20 mouse cellular contexts compared by ENCODE assay signal in the genomic region with DNA sequence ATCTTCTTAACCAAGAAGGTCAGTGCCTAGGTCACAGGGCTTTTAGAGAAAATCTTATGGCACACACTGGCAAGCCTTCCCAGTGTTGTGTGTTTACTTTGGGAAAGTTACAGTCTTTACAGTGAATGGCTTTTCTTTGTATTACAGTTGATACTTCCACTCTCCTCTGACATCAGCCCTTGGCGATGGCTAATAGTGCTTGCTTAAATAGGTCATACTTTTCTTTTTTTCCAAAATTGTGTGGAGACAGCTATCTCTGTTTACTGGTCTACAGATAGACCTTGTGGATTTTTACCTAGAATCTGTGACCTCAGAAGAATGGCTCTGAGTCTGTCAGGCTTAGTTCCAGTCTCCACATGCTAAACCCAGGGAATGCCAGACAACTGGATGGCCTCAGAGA.
"Had no signal": no experiment of that assay in that cellular context is flagged by ENCODE, and none has a peak within 500 bp of the region (broad histone marks: within the 10 kb centered on the region; RNA-seq: fewer than 3 reads in every experiment).

No protein-coding gene starts in this region.

- H3K27ac ChIP-seq: kidney, embryonic 15.5 days; limb, embryonic 10.5 days; limb, embryonic 13.5 days; liver, embryonic 13.5 days; midbrain, embryonic 15.5 days; neural tube, embryonic 13.5 days had no signal

- H3K4me3 ChIP-seq: kidney, embryonic 15.5 days; limb, embryonic 10.5 days; limb, embryonic 13.5 days; liver, embryonic 13.5 days; midbrain, embryonic 15.5 days; neural tube, embryonic 13.5 days had no signal

- H3K36me3 ChIP-seq: kidney, embryonic 15.5 days; limb, embryonic 13.5 days; midbrain, embryonic 15.5 days; neural tube, embryonic 13.5 days had no signal

- H3K4me2 ChIP-seq: kidney, embryonic 15.5 days; limb, embryonic 13.5 days; liver, embryonic 13.5 days; lung, embryonic 14.5 days; midbrain, embryonic 11.5 days; midbrain, embryonic 15.5 days; neural tube, embryonic 13.5 days had no signal

- H3K4me1 ChIP-seq: limb, embryonic 10.5 days had no signal

- DNase-seq: kidney, adult 11 months; kidney, adult 8-10 months; kidney, postnatal 10 days; kidney, postnatal 36 days; liver; liver, embryonic 13.5 days; lung, embryonic 14.5 days; lung, postnatal 10 days; lung, postnatal 4 days; retina, postnatal 1 day; right cerebral cortex, postnatal 25 days; spleen, adult 18-20 months; thymus, postnatal 25 days had no signal

- ATAC-seq: inflammation-experienced regulatory T-cells, adult 6 months; midbrain, embryonic 15.5 days had no signal

- H3K27me3 ChIP-seq: kidney, embryonic 15.5 days; limb, embryonic 13.5 days; liver, embryonic 13.5 days; midbrain, embryonic 15.5 days; neural tube, embryonic 13.5 days had no signal

- H3K9ac ChIP-seq: kidney, embryonic 15.5 days; limb, embryonic 13.5 days; liver, embryonic 13.5 days; lung, embryonic 14.5 days; midbrain, embryonic 15.5 days; neural tube, embryonic 13.5 days had no signal

- H3K9me3 ChIP-seq: kidney, embryonic 15.5 days; limb, embryonic 10.5 days; limb, embryonic 13.5 days; liver, embryonic 13.5 days; midbrain, embryonic 15.5 days; neural tube, embryonic 13.5 days had no signal
